Mouse (Mus musculus): ENCODE data around the gene Nfatc3.

Nfatc3 gene

DNA sequence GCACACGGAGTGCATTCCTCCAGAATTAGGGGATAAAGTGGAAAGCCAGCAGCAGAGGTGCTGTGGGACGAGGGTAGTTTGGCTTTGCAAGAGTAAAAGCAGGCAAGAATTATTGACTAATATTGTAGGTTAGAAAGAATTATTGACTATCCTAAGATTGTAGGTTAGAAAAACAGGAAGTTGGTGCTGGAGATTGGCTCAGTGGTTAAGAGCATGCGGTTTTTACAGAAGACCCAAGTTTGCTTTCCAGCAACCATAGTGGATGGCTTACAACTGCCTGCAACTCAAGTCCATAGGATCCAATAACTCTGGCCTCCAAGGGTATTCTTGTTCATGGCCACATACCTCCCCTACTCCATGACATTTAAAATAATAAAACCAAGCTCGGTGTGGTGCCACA lies 87.4 kb downstream of the Nfatc3 start:
- no peak for DNase-seq (ENCODE audit: low spot score in 2 of 2)

DNA sequence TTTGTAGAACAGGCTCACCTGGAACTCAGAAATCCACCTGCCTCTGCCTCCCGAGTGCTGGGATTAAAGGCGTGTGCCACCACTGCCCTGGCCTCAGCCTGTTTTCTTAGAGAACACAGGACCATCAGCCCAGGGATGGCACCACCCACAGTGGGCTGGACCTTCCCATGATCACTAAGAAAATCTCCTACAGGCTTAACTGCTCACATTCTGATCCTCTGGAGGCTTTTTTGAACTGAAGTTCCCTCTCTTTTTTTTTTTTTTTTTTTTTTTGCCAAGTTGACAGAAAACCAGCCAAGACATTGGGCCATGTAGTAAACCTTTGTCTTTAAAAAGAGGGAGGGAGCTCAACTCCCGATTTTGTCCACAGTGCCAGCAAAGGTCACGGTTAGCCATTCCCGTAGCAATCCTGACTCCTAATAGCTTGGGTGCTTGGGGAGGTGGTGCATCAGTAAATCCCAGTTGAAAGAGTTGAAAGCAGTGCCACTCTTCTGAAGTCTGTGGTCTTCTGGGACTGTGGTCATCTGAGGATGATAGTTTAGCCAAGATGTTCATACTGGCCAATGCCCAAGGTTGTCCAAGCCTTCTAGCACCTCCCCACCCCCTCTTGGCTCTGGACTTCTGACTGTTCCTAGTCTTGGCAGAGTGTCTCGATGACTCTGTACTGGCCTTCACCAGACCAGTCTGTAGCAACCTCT lies 89.4 kb downstream of the Nfatc3 start:
- DNase-seq (ENCODE audit: low spot score in 2 of 2), result no peak

DNA sequence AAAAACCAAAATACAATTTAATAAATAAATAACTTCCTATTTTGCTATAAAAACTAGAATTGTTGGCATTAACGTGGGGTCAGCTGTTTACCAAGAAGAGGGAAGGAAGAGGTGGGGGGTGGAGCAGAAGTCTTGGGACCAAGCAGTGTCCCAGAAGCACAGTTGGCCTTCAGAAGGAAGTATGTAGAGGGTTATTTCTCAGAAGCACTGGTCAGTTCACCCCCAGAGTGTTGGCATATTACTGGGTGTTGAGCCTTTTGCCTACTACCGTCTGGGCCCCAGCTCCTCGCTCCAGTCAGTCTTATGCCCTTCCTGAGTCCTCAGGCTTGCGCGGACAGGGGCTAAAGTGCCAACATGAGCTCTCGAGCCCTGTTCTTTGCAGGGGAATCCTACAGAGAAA lies 90.4 kb downstream of the Nfatc3 start:
- DNase-seq (ENCODE audit: low spot score in 2 of 2), result no peak

DNA sequence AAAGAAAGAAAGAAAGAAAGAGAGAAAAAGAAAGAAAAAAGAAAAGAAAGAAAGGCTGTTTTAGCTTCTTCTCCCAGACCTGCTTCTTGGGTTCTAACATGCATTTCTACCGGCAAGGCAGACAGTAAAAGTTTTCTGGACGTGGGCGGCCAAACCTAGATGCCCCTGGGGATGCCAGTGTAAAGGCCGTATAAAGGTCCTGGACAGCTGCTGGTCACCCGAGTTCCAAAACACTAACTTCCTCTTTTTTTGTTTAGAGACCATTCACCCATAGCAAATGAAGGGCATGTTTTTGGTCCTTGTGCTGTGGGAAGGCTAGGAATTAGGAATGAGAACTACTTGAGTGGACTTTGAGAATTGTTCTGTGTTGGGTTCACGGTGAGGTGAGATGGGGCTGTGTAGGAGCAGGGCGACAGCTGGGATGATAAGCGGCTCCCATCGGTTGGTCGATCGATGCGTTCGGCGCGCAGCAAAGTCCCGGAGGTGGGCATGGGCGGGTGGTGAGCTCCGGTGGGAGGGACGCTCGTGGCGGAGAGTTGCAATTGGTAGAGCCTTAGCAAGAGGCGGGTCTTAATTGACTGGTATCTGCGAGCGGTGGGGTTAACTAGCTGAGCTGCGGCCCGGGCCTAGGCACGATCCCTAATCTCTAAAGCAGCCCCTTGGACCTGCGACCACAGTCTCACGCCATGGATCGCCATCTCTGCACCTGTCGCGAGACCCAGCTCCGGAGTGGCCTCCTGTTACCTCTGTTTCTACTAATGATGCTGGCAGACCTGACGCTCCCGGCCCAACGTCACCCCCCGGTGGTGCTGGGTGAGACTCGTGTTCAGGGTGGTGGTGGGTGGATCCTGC lies 91.4 kb downstream of the Nfatc3 start, which contains the start of gene Pla2g15:
Gene Pla2g15, plus strand, starts transcription at position 599 of the 852 bp plus-strand sequence.
- DNase-seq (ENCODE audit: low spot score in 2 of 2), result peak; percentile 69 to 89

DNA sequence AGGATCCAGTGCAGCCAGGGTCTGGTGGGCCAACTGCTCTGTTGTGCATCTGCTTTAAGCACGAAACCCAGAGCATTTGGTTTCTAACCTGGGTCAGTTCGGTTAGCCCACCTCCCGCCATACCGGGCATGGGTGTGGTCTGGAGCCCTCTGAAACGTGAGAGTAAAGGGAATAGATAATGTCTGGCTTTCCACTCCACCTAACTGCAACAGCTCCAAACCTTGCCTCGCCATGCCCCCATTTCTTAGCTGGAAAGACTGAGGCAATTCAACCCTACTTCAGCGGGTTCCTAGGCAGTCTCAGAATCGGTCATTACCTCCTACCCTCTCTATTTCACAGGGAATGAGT lies 92.0 kb downstream of the Nfatc3 start:
- no peak for DNase-seq (ENCODE audit: low spot score in 2 of 2)

DNA sequence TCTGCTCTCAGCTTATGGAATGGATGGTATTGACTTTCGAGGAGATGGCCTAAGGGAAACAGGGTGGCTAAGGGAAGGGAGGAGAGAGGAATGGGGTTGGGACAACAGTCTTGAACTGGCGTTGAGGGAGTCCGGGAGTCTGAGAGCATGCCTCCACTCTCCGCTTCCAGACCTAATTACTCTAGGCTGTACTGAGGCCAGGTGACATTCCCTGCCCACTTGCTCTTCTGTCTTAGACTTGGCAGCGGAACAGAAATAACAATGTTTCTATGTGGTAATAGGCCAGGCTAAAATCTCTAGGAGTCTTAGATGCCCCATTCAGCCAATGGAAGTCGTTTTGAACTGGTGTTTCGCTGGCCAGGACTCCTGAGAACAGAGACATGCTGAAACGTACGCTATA lies 92.4 kb downstream of the Nfatc3 start:
- no peak for DNase-seq (ENCODE audit: low spot score in 2 of 2)

DNA sequence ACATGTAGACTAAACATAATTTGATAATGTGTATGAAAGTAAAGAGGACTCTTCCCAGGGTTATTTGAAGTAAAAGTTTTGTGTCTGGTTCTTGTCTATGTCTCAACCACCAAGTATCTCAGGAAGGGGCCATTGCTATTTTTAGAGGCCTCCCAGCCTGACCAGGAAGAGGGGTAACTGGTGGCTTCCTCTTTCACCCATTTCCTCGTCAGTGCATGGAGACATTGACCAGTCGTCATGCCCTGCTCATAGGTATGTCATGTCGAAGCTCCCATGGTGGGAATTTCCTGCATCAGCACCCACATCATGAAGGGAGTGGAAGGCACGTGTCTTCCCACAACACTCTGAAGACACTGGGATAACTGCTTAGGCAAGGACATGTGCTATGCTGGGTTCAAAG lies 94.2 kb downstream of the Nfatc3 start:
- DNase-seq (ENCODE audit: low spot score in 2 of 2), result no peak

DNA sequence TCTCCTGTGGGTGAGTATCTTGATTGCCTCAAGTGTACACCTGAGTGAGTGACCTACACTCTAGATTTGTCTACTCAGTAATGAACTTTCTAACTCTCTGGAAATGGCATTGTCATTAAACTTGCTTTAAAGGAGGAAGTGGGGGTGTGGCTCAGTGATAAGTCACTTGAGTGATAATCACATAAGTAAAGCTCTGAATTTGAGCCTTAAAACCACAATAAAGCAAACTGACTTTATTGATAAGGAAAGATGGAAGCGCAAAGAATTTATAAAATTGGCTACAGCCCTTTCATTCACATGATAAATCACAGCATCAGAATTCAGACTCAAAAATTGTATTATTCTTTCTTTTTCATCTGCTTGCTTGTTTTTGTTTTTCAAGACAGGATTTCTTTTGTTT lies 98.8 kb downstream of the Nfatc3 start:
- no peak for DNase-seq (ENCODE audit: low spot score in 2 of 2)

DNA sequence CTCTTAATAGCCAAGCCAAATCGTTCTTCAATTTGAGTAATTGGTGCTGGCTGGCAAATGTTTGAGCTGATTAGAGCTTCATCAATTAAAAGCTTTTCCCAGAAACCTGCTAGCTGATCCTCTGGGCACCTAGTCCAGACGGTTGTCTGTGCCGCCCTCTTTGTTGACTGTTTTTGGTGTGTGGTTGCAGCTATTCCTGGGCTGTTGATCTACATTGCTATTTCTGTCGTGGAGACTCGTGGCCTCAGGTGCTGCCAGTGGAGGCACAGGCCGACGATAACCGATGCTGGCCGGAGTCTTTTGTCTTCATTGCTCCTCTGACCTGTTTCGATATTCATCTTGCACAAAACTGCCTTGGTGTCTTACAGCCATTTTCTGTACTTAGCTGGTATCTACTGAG lies 99.7 kb downstream of the Nfatc3 start:
- no peak for DNase-seq (ENCODE audit: low spot score in 2 of 2)

DNA sequence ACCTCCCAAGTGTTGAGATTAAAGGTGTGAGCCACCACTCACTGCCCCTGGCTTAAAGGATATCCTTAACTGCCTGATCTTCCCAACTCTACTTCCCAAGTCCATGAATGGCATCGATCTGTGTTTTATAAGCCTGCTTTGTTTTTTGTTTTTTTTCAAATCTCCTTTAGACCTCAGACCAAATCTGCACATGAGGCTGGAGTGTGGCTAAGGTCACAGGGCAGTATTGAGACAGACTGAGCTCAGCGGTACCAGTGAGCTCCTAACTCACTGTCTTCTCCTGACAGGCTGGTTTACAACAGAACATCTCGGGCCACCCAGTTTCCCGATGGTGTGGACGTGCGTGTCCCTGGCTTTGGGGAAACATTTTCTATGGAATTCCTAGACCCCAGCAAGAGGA lies 101.2 kb downstream of the Nfatc3 start:
- DNase-seq (ENCODE audit: low spot score in 2 of 2), result no peak

DNA sequence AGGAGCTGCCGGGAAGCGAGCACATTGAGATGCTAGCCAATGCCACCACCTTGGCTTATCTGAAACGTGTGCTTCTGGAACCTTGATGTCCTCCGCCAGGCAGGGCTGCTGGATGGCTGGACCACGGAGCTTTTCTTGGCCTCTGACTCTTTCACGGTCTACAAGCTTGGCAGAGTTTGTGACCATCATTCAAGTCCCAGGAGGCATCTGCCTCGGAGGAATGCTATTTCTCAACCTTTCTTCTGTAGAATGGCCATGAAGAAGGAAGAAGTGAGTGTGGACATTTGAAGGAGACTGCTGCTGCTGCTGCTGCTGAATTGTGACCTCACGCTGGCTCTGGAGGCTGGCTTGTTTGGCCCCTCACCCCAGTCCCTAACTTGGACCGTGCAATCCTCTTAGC lies 104.6 kb downstream of the Nfatc3 start:
- DNase-seq (ENCODE audit: low spot score in 2 of 2), result no peak

DNA sequence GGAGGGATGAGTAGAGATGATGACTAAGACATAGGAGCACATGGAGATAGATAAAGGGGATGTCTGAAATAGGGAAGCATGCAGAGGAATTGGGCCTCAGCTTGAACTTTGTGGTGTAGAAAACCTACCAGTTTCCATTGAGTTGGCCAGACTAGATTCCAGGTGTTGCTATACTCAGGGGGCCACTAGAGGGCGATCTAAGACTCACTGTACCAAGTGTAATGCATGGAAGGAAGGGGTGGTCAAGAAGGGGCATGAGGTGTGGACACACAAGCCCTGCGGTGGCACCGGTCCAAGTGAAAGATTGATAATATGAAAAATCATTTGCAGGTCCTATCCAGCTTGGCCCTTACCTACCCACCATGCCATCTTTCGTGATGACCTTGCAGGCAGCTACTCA lies 106.8 kb downstream of the Nfatc3 start:
- DNase-seq (ENCODE audit: low spot score in 2 of 2), result peak; percentile 52 to 71

DNA sequence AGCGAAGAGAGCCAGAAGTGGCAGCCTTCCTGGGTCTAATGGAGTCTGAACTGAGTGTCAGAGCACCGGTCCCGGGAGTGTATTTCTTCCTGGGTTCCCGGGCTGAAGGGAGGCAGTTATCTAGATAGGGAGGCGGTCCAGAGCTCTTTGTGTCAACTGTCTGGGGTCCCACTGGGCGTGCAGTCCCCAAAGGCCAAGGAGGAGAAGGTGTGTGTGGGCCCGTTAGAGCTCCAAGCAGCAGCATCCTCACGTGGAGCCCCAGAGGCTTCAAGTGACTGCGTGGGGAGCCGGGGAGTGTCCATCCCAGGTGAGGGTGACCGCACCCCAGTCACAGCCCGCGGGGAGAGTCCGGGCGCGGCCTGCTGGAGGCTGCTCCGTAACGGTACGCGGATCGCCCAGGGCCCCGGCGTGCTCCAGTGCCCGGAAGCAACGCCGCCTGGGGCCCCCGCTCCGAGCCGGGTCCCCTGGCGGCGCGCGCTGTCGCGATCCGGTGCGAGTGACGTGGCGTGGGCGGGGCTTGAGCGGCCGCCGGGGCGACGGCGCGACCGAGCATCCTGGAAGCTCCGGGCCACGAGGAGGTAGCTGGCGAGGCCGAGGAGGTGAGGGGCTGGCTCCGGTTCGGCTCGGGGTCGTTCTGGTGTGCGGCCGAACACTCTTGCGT lies 109.8 kb downstream of the Nfatc3 start, which contains the start of gene Slc7a6:
Gene Slc7a6, plus strand, starts transcription at position 502 of the 661 bp plus-strand sequence.
- DNase-seq (ENCODE audit: low spot score in 2 of 2), result peak; percentile 62 to 81

DNA sequence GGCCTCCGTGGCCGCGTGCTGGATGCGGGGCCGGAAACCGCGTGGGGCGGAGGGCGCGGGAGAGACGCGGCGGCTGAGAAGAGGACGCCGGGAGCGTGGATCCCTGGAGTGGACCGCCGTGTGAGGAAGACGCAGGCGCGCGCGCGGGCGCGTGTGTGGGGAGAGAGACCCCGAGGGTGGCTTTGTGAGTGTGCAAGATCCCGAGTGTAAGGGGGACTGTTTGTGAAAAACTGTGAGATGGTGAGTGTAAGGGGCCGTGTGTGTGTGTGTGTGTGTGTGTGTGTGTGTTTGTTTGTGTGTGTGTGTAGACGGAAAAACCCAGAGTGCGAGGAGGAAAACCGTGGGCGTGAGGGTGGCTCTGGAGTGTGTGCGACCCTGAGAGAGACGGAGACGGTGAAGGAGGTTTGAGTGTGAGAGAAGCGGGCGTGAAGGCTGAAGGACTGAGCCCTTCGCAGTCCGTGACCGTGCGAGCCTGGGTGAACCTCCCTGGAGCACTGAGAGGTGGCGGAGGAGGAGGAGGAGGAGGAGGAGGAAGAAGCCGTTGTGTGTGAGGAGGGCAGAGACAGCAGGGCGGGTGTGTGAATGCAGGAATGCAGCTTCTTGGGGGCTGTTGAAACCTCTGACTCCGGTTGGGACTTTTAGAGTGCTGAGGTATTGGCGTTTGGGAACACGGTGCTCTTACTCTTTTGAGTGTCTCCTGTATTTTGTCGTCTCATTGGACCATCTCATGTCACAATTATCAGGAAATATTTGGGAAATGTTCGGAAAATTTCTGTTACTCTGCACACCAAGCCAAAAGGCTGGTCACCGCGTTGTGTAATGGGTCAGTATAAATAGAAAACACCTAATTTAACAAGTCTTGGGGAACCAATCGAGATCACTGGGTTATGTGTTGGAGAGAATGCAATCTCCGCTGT lies 110.6 kb downstream of the Nfatc3 start:
- no peak for DNase-seq (ENCODE audit: low spot score in 2 of 2)

DNA sequence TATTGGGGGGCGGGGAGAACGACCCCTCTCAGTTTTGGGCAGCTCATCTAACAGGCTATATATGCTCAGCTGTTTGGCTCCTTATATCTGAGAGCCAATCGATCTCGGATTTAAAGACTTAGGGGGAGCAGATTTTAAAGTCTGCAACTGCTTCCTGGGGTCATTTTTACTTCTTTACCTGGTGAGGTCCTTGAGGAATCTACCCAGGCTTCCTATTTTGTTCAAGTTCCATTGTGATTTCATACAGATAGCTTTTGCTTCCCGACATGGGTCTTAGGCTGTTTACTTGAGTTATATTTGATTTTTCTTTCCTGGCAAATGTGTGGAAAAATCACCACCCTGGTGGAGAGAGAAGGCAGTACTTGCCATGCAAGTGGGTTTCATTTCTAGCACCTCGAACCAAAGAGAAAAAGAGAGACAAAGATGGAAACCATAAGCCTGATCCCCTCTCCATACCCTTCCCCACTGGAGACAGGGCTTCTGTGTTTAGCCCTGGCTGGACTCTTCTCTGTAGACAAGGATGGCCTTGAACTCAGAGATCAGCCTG lies 111.4 kb downstream of the Nfatc3 start:
- DNase-seq (ENCODE audit: low spot score in 2 of 2), result no peak

DNA sequence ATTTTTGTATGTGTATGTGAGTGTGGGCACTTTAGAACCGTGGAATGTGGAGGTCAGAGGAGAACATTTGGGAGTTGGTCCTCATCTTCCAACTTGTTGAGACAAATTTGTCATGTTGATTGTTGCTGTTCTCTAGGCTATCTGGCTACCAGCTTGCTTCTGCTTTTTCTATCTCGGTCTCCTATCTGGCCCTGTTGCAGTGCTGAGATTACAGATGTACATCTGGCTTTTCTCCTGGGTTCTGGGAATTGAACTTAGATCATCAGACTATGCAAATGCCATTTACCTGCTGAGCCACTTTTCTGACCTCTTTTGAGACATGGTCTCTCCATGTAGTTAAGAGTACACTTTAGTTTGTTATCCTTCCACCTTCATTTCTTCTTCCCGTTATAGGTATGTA lies 114.9 kb downstream of the Nfatc3 start:
- DNase-seq (ENCODE audit: low spot score in 2 of 2), result no peak

DNA sequence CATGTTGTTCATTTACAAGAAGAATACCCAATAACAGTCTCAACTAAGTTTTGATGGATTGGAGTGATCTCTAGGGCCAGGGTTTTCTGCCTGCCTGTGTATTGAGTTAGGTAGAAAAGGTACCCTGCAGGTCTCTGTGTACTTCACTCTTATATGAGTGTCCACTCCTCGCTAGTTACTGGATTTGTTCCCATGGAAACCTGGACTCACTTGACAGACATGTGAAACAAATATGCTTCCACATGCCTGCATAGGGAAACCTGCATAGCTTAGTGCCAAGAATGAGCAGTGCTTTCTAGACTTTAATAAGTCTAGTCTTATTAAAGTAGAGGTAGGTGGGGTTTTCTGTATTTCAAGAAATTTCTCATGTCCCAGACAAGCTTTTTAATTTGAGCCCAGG lies 118.3 kb downstream of the Nfatc3 start:
- DNase-seq (ENCODE audit: low spot score in 2 of 2), result no peak

DNA sequence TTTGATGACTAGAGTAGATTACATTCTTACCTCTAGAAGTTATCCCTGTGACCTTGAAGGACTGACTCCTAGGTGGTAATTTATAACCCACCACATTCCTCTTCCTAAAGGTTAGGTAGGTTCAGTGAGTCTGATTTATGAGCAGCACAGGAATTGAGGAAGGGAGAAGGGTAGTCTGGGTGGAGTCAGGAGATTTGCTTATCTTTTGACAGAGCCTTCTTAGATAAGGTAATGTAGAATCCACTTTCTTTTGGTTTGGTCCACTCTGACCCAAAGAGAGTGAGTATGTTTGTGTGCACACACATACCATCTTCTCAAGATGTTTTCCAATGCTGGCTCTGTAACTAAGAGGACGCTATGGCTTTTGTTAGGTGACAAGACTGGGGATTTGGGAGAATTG lies 119.0 kb downstream of the Nfatc3 start:
- no peak for DNase-seq (ENCODE audit: low spot score in 2 of 2)

DNA sequence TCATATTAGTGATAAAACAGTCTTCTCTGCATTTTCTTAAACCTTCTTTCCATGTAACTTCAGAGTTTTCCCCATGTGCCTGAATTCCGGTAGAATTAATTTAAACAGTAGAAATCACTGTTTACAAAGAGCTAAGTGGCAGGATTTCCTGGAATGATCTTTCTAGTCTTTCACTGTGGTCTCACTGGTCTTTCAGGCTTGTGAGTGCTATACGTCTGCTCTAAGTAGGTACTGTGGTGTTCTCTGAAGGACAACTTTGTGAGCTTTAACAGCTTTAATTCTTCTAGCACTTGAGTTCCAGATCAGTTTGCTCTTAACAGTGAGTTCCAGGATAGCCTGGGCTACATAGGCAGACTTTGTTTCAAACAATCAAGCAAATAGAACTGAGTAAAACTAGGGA lies 119.8 kb downstream of the Nfatc3 start:
- no peak for DNase-seq (ENCODE audit: low spot score in 2 of 2)
